Mouse (Mus musculus) megakaryocyte-erythroid progenitor cell, adult 5-6 weeks (primary cell): ENCODE results near the gene Rb1. TPM values are rescaled to one million over a fixed set of nuclear protein-coding genes. Genes with fewer than 3 reads are reported as not detected.
A peak's percentile ranks its signal among the peaks of the same experiment; 100 is the strongest.

Source experiments
- ATAC-seq: replicated peaks from 2 replicates; pipeline ENCODE4 v1.8.0; 2016; ENCODE audit warnings: mild to moderate bottlenecking, inconsistent platforms; ENCODE audit not compliant: severe bottlenecking, poor library complexity, low FRiP score, low TSS enrichment
- total RNA-seq, 2 experiments: library from RNA; stranded (forward) in 1 of 2; stranded (reverse) in 1 of 2; fragments of 200-1000, 215-1000 nt in 1 of 2; fragments of >200 nt in 1 of 2; fragmentation: Nextera tagmentation in 1 of 2; gene quantifications; 2 replicates each; pipeline ENCODE4 v1.2.3; 2014 to 2017

Gene Rb1
- total RNA-seq, 2 experiments from 2014 or later, result 29.6 to 62.1 TPM

- ATAC-seq, result 0 out of 2 replicates have a peak, but pooled peaks have one; percentile 38
Measured at GRCm38 (mm10) chr14:73339615-73340014, 14.0 kb upstream of the Rb1 start.

- ATAC-seq, result no peak
Measured at GRCm38 (mm10) chr14:73336316-73337080, 10.9 kb upstream of the Rb1 start.

- no peak for ATAC-seq
Measured at GRCm38 (mm10) chr14:73334926-73335805, 9.5 kb upstream of the Rb1 start.

- ATAC-seq, result peak; percentile 94
Measured at GRCm38 (mm10) chr14:73333880-73334279, 8.3 kb upstream of the Rb1 start.

GRCm38 (mm10) chr14:73331386-73331785 is 5.8 kb upstream of the Rb1 start:
- no peak for ATAC-seq

GRCm38 (mm10) chr14:73329871-73330270 is 4.2 kb upstream of the Rb1 start:
- no peak for ATAC-seq

- no peak for ATAC-seq
Measured at GRCm38 (mm10) chr14:73326511-73326910, 889 bp upstream of the Rb1 start.

GRCm38 (mm10) chr14:73324634-73325455 is 777 bp downstream of the Rb1 start:
- ATAC-seq, result no peak

- ATAC-seq, result no peak
Measured at GRCm38 (mm10) chr14:73323965-73324364, 1.7 kb downstream of the Rb1 start.

- peak; percentile 71 for ATAC-seq
Measured at GRCm38 (mm10) chr14:73322142-73322541, 3.5 kb downstream of the Rb1 start.

- no peak for ATAC-seq
Measured at GRCm38 (mm10) chr14:73316933-73317332, 8.7 kb downstream of the Rb1 start.

- no peak for ATAC-seq
Measured at GRCm38 (mm10) chr14:73313864-73314263, 11.8 kb downstream of the Rb1 start.

- peak; percentile 98 for ATAC-seq
Measured at GRCm38 (mm10) chr14:73313396-73313795, 12.2 kb downstream of the Rb1 start.

GRCm38 (mm10) chr14:73312909-73313308 is 12.7 kb downstream of the Rb1 start:
- ATAC-seq, result no peak

GRCm38 (mm10) chr14:73307490-73307889 is 18.1 kb downstream of the Rb1 start:
- no peak for ATAC-seq

GRCm38 (mm10) chr14:73303193-73303592 is 22.4 kb downstream of the Rb1 start:
- ATAC-seq, result peak; percentile 70; the same call in 1 of the 2 replicates

- ATAC-seq, result no peak
Measured at GRCm38 (mm10) chr14:73301856-73302255, 23.8 kb downstream of the Rb1 start.

GRCm38 (mm10) chr14:73295512-73295911 is 30.1 kb downstream of the Rb1 start:
- no peak for ATAC-seq

GRCm38 (mm10) chr14:73293616-73294015 is 32.0 kb downstream of the Rb1 start:
- no peak for ATAC-seq

GRCm38 (mm10) chr14:73292434-73292833 is 33.2 kb downstream of the Rb1 start:
- no peak for ATAC-seq
